Mouse (Mus musculus) liver, embryonic 15.5 days (tissue): ENCODE results near the gene Mlc1. TPM values are rescaled to one million over a fixed set of nuclear protein-coding genes. Genes with fewer than 3 reads are reported as not detected.

Experiments used
- ATAC-seq: fragments of 200-750 bp; cut with Nextera tagmentation; 2 replicates; pipeline ENCODE4 v1.8.0; 2017; ENCODE audit warnings: moderate number of reproducible peaks, mild to moderate bottlenecking, moderate library complexity; ENCODE audit not compliant: insufficient read depth
- H3K27ac ChIP-seq: fragments of 300-500 bp; sonication (generic); replicated peaks from 2 replicates; pipeline ENCODE4 v1.5.1; 2015; ENCODE audit warnings: mild to moderate bottlenecking, inconsistent platforms
- H3K27me3 ChIP-seq: fragments of 300-500 bp; sonication (generic); 2 replicates; pipeline ENCODE4 v1.6.1; 2015; ENCODE audit warnings: mild to moderate bottlenecking, inconsistent platforms
- H3K36me3 ChIP-seq: fragments of 300-500 bp; sonication (generic); replicated peaks from 2 replicates; pipeline ENCODE4 v1.6.1; 2015; ENCODE audit warnings: moderate library complexity, mild to moderate bottlenecking, inconsistent platforms
- H3K4me1 ChIP-seq: fragments of 300-500 bp; sonication (generic); replicated peaks from 2 replicates; pipeline ENCODE4 v1.6.1; 2015; ENCODE audit warnings: inconsistent platforms
- H3K4me2 ChIP-seq: fragments of 300-500 bp; sonication (generic); 2 replicates; pipeline ENCODE4 v1.6.1; 2015; ENCODE audit warnings: moderate library complexity, mild to moderate bottlenecking, inconsistent platforms
- H3K4me3 ChIP-seq: fragments of 300-500 bp; sonication (generic); replicated peaks from 2 replicates; pipeline ENCODE4 v1.5.1; 2015; ENCODE audit warnings: mild to moderate bottlenecking, inconsistent platforms
- H3K9ac ChIP-seq: fragments of 300-500 bp; sonication (generic); 2 replicates; pipeline ENCODE4 v1.6.1; 2015; ENCODE audit warnings: moderate library complexity, mild to moderate bottlenecking, inconsistent platforms
- H3K9me3 ChIP-seq: fragments of 300-500 bp; sonication (generic); replicated peaks from 2 replicates; pipeline ENCODE4 v1.6.1; 2016; ENCODE audit warnings: inconsistent platforms
- WGBS: fragments of 180-500 bp; shearing (Covaris S2); methylation state at CpG from one replicate; pipeline ENCODE4 v1.1.7; 2015; ENCODE audit warnings: mixed read lengths; ENCODE audit not compliant: insufficient replicate concordance; 5-methylcytosine and 5-hydroxymethylcytosine counted together
- polyA plus RNA-seq: library from polyadenylated mRNA; unstranded; fragments of >200 nt; fragmentation: Nextera tagmentation; extraction: Ambion mirVana; gene quantifications from 2 replicates; pipeline ENCODE4 v1.2.1, GENCODE M21; 2015

The Mlc1 gene
- polyA plus RNA-seq, 1 experiment from 2014 or later = not detected

- no peaks in the 10 kb centered on the region for H3K9me3 ChIP-seq
- WGBS = 57% methylated on average over 2 of the region's 2 CpGs
- H3K9ac ChIP-seq = no peak overlapping the region
- H3K36me3 ChIP-seq = no peaks in the 10 kb centered on the region
- H3K27ac ChIP-seq = no peak overlapping the region
- no peak overlapping the region for H3K4me2 ChIP-seq
- H3K4me3 ChIP-seq = no peak overlapping the region
- no peak for ATAC-seq
- no peaks in the 10 kb centered on the region for H3K27me3 ChIP-seq
- no peaks in the 10 kb centered on the region for H3K4me1 ChIP-seq
These were observed 41.5 kb downstream of the Mlc1 start for GRCm38 (mm10) chr15:88937291-88937650.

DNA sequence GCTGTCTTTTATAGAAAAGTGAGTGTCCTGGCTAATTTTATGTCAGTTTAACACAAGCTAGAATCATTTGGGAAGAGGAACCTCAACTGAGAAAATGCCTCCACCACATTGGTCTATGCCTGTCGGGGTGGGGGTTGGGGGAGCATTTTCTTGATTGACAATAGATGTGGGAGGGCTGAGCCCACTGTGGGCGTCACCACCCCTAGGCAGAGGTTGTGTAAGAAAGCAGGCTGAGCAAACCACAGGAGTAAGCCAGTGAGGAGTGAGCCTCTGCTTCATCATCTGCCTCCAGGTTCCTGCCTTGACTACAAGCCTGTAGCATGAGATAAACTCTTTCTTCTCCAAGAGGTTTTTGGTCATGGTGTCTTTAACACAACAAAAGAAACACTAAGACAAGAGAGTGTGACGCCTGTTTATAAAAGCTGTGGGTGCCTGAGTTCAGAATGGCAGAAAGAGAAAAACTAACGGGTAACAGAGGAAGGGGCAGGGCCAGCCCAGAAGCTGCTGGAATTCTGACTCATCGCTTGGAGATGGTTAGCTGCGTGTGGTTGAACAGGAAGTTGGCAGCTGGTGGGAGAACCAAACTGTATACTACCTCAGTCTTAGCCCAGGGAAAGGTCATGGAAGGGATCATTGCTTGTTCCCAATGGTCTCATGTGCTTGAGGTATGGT, 42.1 kb downstream of the Mlc1 start:
- H3K9me3 ChIP-seq = no peaks in the 10 kb centered on the region
- WGBS = 25% methylated on average over 6 of the region's 6 CpGs

DNA sequence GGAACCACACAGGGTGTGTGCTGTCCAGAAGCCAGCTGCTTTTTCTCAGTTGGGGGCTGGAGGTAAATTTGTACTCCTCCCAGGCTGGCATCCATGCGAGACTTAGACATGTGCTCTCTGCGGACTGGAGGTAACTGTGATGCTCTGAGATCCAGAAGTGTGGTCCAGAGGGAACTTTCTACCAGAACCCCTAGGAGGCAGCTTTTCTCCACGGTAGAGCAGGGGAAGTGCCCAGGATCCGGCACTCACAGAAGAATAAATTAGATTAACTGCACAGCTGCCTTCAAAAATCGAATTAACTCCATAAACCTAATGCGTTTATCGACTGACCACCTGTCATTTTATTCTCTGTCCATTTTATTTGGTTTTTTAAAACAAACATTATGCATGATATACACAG, 44.7 kb downstream of the Mlc1 start:
- no peaks in the 10 kb centered on the region for H3K4me1 ChIP-seq
- 47% methylated on average over 7 of the region's 7 CpGs for WGBS
- H3K27me3 ChIP-seq = no peaks in the 10 kb centered on the region
- no peak overlapping the region for H3K27ac ChIP-seq
- no peak overlapping the region for H3K4me3 ChIP-seq
- H3K36me3 ChIP-seq = no peaks in the 10 kb centered on the region
- H3K4me2 ChIP-seq = no peak overlapping the region
- no peak overlapping the region for H3K9ac ChIP-seq
- ATAC-seq = no peak
- H3K9me3 ChIP-seq = no peaks in the 10 kb centered on the region

More for the DNA sequence above, 42.1 kb downstream of the Mlc1 start:
- Histone ChIP-seq H3K4me3 (no peak overlapping the region), H3K4me2 (no peak overlapping the region), H3K27ac (no peak overlapping the region), H3K27me3 (no peaks in the 10 kb centered on the region), H3K9ac (no peak overlapping the region), H3K36me3 (no peaks in the 10 kb centered on the region), H3K4me1 (no peaks in the 10 kb centered on the region)
- ATAC-seq = no peak

GRCm38 (mm10) chr15:88932667-88933066, 46.1 kb downstream of the Mlc1 start:
- Histone ChIP-seq H3K4me1 (no peaks in the 10 kb centered on the region), H3K36me3 (no peaks in the 10 kb centered on the region), H3K9me3 (no peaks in the 10 kb centered on the region), H3K27ac (no peak overlapping the region), H3K4me2 (no peak overlapping the region), H3K9ac (no peak overlapping the region), H3K4me3 (no peak overlapping the region), H3K27me3 (no peaks in the 10 kb centered on the region)
- 70% methylated on average over 10 of the region's 10 CpGs for WGBS
- ATAC-seq = no peak

DNA sequence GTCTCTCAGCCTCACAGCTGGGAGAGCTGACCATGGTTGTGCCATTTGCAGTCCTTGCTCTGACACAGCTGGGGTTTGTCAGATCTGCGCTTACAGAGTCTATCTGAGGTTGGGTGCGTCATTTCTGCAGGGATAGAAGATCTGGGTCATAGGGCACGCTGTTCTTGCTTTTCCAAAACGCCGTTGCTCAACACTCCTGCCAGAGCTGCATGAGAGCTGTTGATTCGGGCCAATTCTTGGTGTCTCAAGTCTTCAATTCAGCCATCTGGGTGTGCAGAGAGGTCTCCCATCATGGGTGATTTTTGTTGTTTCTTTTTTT, 56.9 kb downstream of the Mlc1 start:
- Histone ChIP-seq H3K4me2 (no peak overlapping the region), H3K4me1 (no peaks in the 10 kb centered on the region), H3K36me3 (no peaks in the 10 kb centered on the region), H3K4me3 (no peak overlapping the region), H3K27me3 (no peaks in the 10 kb centered on the region), H3K27ac (no peak overlapping the region), H3K9me3 (no peaks in the 10 kb centered on the region), H3K9ac (no peak overlapping the region)
- 53% methylated on average over 6 of the region's 6 CpGs for WGBS
- no peak for ATAC-seq

DNA sequence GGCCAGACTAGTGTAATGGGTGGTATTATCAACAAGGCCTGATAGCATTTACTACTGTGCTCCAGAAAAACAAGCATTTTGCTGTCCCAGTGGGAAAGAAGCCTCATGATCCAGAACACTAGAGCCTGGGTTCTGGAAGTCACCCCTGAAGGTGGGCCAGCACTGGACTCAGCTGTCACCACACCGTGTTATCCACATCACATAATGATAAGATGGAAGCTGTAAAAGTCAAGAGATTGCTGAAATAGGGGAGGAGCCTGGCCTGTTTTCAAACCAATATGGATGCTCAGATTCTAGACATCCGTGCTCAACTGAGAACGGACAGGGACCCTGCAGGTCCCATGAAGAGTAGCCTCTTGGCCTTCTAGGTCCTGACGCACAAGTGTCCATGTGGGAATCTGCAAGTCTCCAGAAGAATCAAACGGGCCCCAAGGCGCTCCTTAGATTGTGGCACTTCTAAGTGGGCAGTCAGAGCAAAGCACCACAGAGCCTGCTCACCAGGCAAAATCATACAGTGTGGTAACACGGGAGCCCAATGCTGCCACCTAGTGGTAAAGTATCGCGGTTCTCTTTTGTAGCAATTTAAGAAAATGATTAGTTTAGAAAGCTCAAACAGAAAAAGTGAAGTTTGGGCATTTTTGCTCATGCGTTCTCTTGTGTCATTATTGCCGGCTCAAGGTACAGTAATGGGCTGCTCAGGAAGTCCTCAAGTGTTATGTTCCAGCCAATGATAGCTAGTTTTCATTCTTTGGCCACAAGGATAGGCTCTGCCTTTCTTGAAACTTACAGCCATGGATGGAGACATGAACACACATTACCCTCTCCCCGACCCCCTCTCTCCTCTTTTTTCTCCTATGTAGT, 57.4 kb downstream of the Mlc1 start:
- no peaks in the 10 kb centered on the region for H3K9me3 ChIP-seq
- H3K9ac ChIP-seq = no peak overlapping the region
- H3K4me1 ChIP-seq = no peaks in the 10 kb centered on the region
- H3K4me3 ChIP-seq = no peak overlapping the region
- 23% methylated on average over 12 of the region's 12 CpGs for WGBS
- H3K36me3 ChIP-seq = no peaks in the 10 kb centered on the region
- no peaks in the 10 kb centered on the region for H3K27me3 ChIP-seq
- no peak overlapping the region for H3K4me2 ChIP-seq
- no peak overlapping the region for H3K27ac ChIP-seq
- no peak for ATAC-seq

DNA sequence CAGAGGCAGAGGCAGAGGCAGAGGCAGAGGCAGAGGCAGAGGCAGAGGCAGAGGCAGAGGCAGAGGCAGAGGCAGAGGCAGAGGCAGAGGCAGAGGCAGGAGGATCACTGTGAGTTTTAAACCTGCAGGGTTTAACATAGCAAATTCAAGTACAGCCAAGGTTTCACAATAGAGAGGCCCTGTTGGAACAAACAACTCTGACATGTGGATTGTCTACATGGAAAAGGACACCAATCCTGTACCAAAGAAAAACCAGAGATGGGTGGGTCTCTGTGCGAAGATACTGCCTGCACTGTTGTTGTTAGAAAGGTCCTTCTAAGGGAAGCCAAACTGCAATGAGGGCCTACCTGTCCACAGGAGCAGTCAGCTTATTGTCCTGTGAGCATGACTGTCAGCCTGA, 58.7 kb downstream of the Mlc1 start:
- Histone ChIP-seq H3K27me3 (no peaks in the 10 kb centered on the region), H3K4me3 (no peak overlapping the region), H3K4me2 (no peak overlapping the region), H3K4me1 (no peaks in the 10 kb centered on the region), H3K27ac (no peak overlapping the region), H3K36me3 (no peaks in the 10 kb centered on the region), H3K9me3 (no peaks in the 10 kb centered on the region), H3K9ac (no peak overlapping the region)
- no peak for ATAC-seq
- 63% methylated on average over 1 of the region's 1 CpGs for WGBS

DNA sequence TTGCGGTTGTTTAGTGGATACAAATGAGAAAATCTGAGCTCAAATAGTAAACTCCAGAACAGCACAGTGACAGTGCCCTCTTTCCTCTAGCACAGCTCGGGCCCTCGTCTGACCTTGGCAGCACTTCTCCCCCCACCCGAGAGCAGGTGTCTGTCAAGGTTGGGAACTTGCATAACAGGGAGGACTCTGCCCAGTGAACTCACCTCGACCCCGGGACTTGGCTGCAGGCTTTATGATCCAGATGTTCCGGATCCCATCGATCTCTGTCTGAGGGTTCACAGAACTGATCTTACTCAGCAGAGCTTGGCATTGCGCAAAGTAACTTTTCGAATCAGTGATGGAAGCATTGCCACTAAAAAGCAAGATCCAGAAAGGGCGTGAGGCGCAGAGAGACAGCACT, 59.5 kb downstream of the Mlc1 start:
- ATAC-seq = peak; percentile 67; the same call in 1 of the 2 replicates

DNA sequence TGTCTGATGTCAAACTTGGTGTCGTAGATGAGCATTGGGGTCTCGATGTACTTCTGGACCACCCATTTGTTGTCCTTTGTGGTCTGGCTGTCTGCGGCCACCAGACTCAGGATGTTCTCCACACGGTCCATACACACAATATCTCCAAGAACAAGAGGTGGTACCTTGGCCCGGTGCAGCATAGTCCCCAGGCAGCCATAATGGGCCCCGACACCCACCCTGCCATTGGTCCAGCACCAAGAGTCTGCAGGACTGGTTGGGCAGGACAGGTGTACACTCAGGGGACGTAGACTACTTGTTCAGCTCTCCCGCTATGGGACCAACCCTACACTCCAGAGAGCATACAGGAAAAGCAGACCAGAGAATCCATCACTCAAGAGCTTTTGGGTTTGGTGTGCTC, 61.7 kb downstream of the Mlc1 start:
- Histone ChIP-seq H3K4me1 (no peaks in the 10 kb centered on the region), H3K4me2 (no peak overlapping the region), H3K27me3 (no peaks in the 10 kb centered on the region), H3K9me3 (no peaks in the 10 kb centered on the region), H3K36me3 (no peaks in the 10 kb centered on the region), H3K4me3 (no peak overlapping the region), H3K9ac (no peak overlapping the region), H3K27ac (no peak overlapping the region)
- WGBS = 69% methylated on average over 8 of the region's 8 CpGs
- ATAC-seq = no peak

More for the DNA sequence above, 59.5 kb downstream of the Mlc1 start:
- no peaks in the 10 kb centered on the region for H3K4me1 ChIP-seq
- H3K27me3 ChIP-seq = no peaks in the 10 kb centered on the region
- H3K4me3 ChIP-seq = no peak overlapping the region
- no peak overlapping the region for H3K9ac ChIP-seq
- no peaks in the 10 kb centered on the region for H3K36me3 ChIP-seq
- WGBS = 55% methylated on average over 12 of the region's 12 CpGs
- H3K27ac ChIP-seq = no peak overlapping the region
- no peak overlapping the region for H3K4me2 ChIP-seq
- no peaks in the 10 kb centered on the region for H3K9me3 ChIP-seq

- Histone ChIP-seq H3K9ac (no peak overlapping the region), H3K4me3 (no peak overlapping the region), H3K27ac (no peak overlapping the region), H3K4me2 (no peak overlapping the region), H3K9me3 (no peaks in the 10 kb centered on the region), H3K36me3 (no peaks in the 10 kb centered on the region), H3K4me1 (no peaks in the 10 kb centered on the region), H3K27me3 (no peaks in the 10 kb centered on the region)
- WGBS = 47% methylated on average over 3 of the region's 3 CpGs
- ATAC-seq = no peak
These were observed 62.4 kb downstream of the Mlc1 start for GRCm38 (mm10) chr15:88916366-88916765.

DNA sequence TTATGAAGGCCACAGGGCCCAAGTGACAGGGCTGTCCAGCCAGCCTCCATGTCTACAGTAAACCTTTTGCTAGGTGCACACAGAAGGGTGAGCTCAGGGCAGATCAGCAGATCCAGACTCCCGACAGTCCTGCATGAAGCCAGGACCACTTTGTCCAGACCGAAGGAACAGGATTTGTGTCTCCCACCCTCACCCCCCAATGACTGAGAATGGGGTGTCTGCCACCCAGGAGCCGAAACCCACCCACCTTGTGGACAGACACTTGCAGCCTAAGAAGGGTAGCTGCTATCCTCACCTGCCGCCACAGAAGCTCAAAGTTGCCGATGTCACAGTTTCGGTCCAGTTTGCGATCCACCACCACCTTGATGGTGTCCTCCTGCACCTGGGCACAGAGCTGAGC, 63.8 kb downstream of the Mlc1 start:
- WGBS = 73% methylated on average over 7 of the region's 7 CpGs
- H3K4me3 ChIP-seq = no peak overlapping the region
- H3K9me3 ChIP-seq = no peaks in the 10 kb centered on the region
- ATAC-seq = no peak
- no peaks in the 10 kb centered on the region for H3K27me3 ChIP-seq
- H3K36me3 ChIP-seq = no peaks in the 10 kb centered on the region
- no peaks in the 10 kb centered on the region for H3K4me1 ChIP-seq
- no peak overlapping the region for H3K4me2 ChIP-seq
- H3K27ac ChIP-seq = no peak overlapping the region
- H3K9ac ChIP-seq = no peak overlapping the region
